ENCODE assay signal across 8 mouse cellular contexts in the genomic region with DNA sequence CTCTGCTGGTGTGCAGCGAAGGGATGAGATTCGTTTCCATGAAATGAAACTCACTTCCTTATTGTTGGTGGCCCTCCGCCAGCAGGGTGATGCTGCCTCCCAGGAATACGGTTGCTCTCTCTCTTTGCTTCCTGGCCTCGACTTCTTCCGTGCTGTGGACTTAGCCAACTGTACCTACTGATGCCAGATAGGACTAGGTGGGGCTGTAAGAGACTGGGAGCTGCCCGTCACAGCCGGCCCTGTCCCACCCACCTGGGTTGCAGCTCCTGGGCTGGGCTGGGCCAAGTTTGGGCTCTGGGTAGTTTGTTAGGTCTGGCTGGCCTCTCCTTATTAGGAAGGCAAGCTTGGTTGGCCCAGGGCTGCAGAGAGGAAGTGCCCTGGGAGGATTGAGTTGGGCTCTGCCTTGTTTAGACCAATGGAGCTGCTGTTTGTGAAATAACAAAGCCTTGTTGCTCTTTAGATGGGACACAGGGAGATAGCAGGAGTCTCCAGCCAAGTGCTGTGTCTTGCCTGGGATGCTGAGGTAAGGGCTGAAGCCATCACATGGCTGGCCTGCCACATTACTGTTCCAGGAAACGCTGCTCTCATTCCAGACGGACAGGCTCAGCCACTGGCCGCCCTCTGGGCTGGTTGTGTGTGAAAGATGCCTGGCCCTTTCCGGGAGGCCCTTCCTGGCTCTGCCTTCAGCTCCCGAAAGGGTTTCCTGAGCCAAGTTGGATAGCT. TPM values are rescaled to one million over a fixed set of nuclear protein-coding genes. Genes with fewer than 3 reads are reported as not detected.
DNase-seq lines count a peak whose midpoint lies in the region; ATAC-seq and TF ChIP-seq lines count a peak whose summit lies in the region.

No protein-coding gene starts in this region.

- no peak overlapping the region for H3K4me3 ChIP-seq in testis, adult 2 months (ENCODE audit: control insufficient read depth, low read depth, low read length)
- no peak overlapping the region for H3K4me3 ChIP-seq in forebrain, embryonic 14.5 days (ENCODE audit: low read depth, low read length)
- H3K4me3 ChIP-seq in limb, embryonic 10.5 days, result no peak overlapping the region
- no peak overlapping the region for H3K4me3 ChIP-seq in midbrain, embryonic 10.5 days

- no peaks in the 10 kb centered on the region for H3K9me3 ChIP-seq in forebrain, embryonic 14.5 days (replicated peaks; ENCODE audit: control insufficient read depth, low read length)
- H3K9me3 ChIP-seq in limb, embryonic 10.5 days (replicated peaks), result no peaks in the 10 kb centered on the region
- H3K9me3 ChIP-seq in midbrain, embryonic 10.5 days (replicated peaks), result no peaks in the 10 kb centered on the region

- H3K9ac ChIP-seq in forebrain, embryonic 14.5 days (ENCODE audit: low read length), result no peak overlapping the region

- no peak overlapping the region for H3K4me2 ChIP-seq in forebrain, embryonic 14.5 days (ENCODE audit: low read length)

- DNase-seq in testis, postnatal 10 days (ENCODE audit: low spot score), result no peak
- no peak for DNase-seq in forebrain, embryonic 14.5 days (ENCODE audit: low spot score)
- DNase-seq in heart, postnatal 4 days, result peak; percentile 83
- DNase-seq in limb, embryonic 10.5 days (ENCODE audit: low spot score), result no peak
- DNase-seq in midbrain, embryonic 10.5 days (ENCODE audit: low spot score), result no peak
- DNase-seq in yolk sac, embryonic 10.5 days (ENCODE audit: low spot score), result peak; percentile 71
- no peak for DNase-seq in embryo, embryonic 10.5 days (ENCODE audit: low spot score)

- H3K27ac ChIP-seq in testis, adult 2 months (ENCODE audit: control insufficient read depth, insufficient read depth, low read depth, low read length), result peak overlapping the region; percentile 51
- H3K27ac ChIP-seq in forebrain, embryonic 14.5 days (ENCODE audit: low read depth, low read length), result peak overlapping the region; percentile 5; the same call in 1 of the 2 replicates
- H3K27ac ChIP-seq in limb, embryonic 10.5 days, result peak overlapping the region; percentile 58
- H3K27ac ChIP-seq in midbrain, embryonic 10.5 days (replicated peaks), result peak overlapping the region; percentile 14; the same call in 1 of the 2 replicates

- no peak for TF ChIP-seq CTCF in testis, adult 2 months (IDR thresholded peaks at IDR 0.05; ENCODE audit: control insufficient read depth, insufficient read depth, insufficient replicate concordance, low read depth, low read length)

- 80% methylated on average over 13 of the region's 13 CpGs for WGBS in forebrain, embryonic 14.5 days
- WGBS in limb, embryonic 10.5 days, result 71% methylated on average over 13 of the region's 13 CpGs
- WGBS in midbrain, embryonic 10.5 days, result 85% methylated on average over 13 of the region's 13 CpGs

- ATAC-seq in forebrain, embryonic 14.5 days, result no peak

- no peak for TF ChIP-seq POLR2A in testis, adult 2 months (IDR thresholded peaks at IDR 0.05; ENCODE audit: control insufficient read depth, low read depth, low read length)

- no peaks in the 10 kb centered on the region for H3K36me3 ChIP-seq in testis, adult 2 months (ENCODE audit: control insufficient read depth, insufficient read depth, low read length)
- H3K36me3 ChIP-seq in forebrain, embryonic 14.5 days (ENCODE audit: control insufficient read depth, insufficient read depth, low read length), result peaks cover under 1% of the 10 kb centered on the region; the same call in 1 of the 2 replicates
- H3K36me3 ChIP-seq in limb, embryonic 10.5 days, result peaks cover 45% of the 10 kb centered on the region
- peaks cover 47% of the 10 kb centered on the region for H3K36me3 ChIP-seq in midbrain, embryonic 10.5 days

- H3K27me3 ChIP-seq in testis, adult 2 months (ENCODE audit: control insufficient read depth, insufficient read depth, low read length), result no peaks in the 10 kb centered on the region
- H3K27me3 ChIP-seq in forebrain, embryonic 14.5 days (replicated peaks; ENCODE audit: control insufficient read depth, insufficient read depth, low read length), result no peaks in the 10 kb centered on the region
- H3K27me3 ChIP-seq in limb, embryonic 10.5 days (ENCODE audit: low read depth, poor library complexity, severe bottlenecking), result no peaks in the 10 kb centered on the region
- H3K27me3 ChIP-seq in midbrain, embryonic 10.5 days (ENCODE audit: low read depth, poor library complexity, severe bottlenecking), result no peaks in the 10 kb centered on the region

- no peaks in the 10 kb centered on the region; the same call in 1 of the 2 replicates for H3K4me1 ChIP-seq in testis, adult 2 months (ENCODE audit: control insufficient read depth, insufficient read depth, low read length)
- H3K4me1 ChIP-seq in forebrain, embryonic 14.5 days (ENCODE audit: control insufficient read depth, insufficient read depth, low read length), result peaks cover 10% of the 10 kb centered on the region; the same call in 1 of the 2 replicates
- H3K4me1 ChIP-seq in limb, embryonic 10.5 days, result peaks cover 27% of the 10 kb centered on the region
- H3K4me1 ChIP-seq in midbrain, embryonic 10.5 days, result peaks cover 64% of the 10 kb centered on the region

RNA-seq across cellular contexts. Expression of a gene that starts 23.5 kb away (rescaled TPM):
- 16.8 and 17.0 TPM in 2 replicates for polyA plus RNA-seq in testis, adult 2 months (2012; rRNA removed)
- 1.8 and 2.8 TPM in 2 replicates for polyA plus RNA-seq in forebrain, embryonic 14.5 days (2014; fragmentation: Nextera tagmentation; extraction: Ambion mirVana)
- 10 to 100 TPM; 18.2 to 19.0 TPM for total RNA-seq in heart, postnatal 4 days (2021)
- polyA plus RNA-seq in limb, embryonic 10.5 days (2016; fragmentation: Nextera tagmentation; extraction: Ambion mirVana), result 3.5 and 4.5 TPM in 2 replicates
- polyA plus RNA-seq in midbrain, embryonic 10.5 days (2016; fragmentation: Nextera tagmentation; extraction: Ambion mirVana), result 3.7 and 5.3 TPM in 2 replicates

RNA-seq across cellular contexts. Expression of a gene that starts 39.0 kb away (rescaled TPM):
- polyA plus RNA-seq in testis, adult 2 months (2012; rRNA removed), result 11.7 and 13.4 TPM in 2 replicates
- polyA plus RNA-seq in forebrain, embryonic 14.5 days (2014; fragmentation: Nextera tagmentation; extraction: Ambion mirVana), result 9.4 and 14.3 TPM in 2 replicates
- total RNA-seq in heart, postnatal 4 days (2021), result 1 to 10 TPM; 6.0 to 8.2 TPM
- 11.2 and 16.2 TPM in 2 replicates for polyA plus RNA-seq in limb, embryonic 10.5 days (2016; fragmentation: Nextera tagmentation; extraction: Ambion mirVana)
- polyA plus RNA-seq in midbrain, embryonic 10.5 days (2016; fragmentation: Nextera tagmentation; extraction: Ambion mirVana), result 12.3 and 14.6 TPM in 2 replicates

Comparison
In these comparisons a context has a peak if more than half of its experiments do, and no peak if none do; other contexts are left out.
1. H3K27ac ChIP-seq: peak in every context shown above with its lines; median percentile 58 in limb, embryonic 10.5 days; 51 in testis, adult 2 months; 14 in midbrain, embryonic 10.5 days; 5 in forebrain, embryonic 14.5 days.
2. DNase-seq: peak in heart, postnatal 4 days (single experiment) and yolk sac, embryonic 10.5 days (single experiment); none in testis, postnatal 10 days (single experiment), forebrain, embryonic 14.5 days (single experiment), limb, embryonic 10.5 days (single experiment), midbrain, embryonic 10.5 days (single experiment) and embryo, embryonic 10.5 days (single experiment).